Mouse (Mus musculus) kidney, postnatal 25 days (tissue): ENCODE results near the gene Hist1h4h.
"Not testable (repeated sequence)": the region's sequence is repeated elsewhere in the genome, so short reads cannot be mapped to it uniquely, and the experiment has no call there.

Source experiments
- DNase-seq, 2 experiments: peaks; one replicate each; pipeline ENCODE4 v3.0.0; 2021; ENCODE audit warnings: mixed read lengths in 2 of 2

Hist1h4h gene

GRCm38 (mm10) chr13:23555839-23556416, 25.1 kb downstream of the Hist1h4h start:
- peak; percentile 73 to 78 for DNase-seq

GRCm38 (mm10) chr13:23556906-23557305, 26.1 kb downstream of the Hist1h4h start:
- DNase-seq = no peak

- not testable (repeated sequence) for DNase-seq
Measured at GRCm38 (mm10) chr13:23560699-23561098, 29.8 kb downstream of the Hist1h4h start.

DNA sequence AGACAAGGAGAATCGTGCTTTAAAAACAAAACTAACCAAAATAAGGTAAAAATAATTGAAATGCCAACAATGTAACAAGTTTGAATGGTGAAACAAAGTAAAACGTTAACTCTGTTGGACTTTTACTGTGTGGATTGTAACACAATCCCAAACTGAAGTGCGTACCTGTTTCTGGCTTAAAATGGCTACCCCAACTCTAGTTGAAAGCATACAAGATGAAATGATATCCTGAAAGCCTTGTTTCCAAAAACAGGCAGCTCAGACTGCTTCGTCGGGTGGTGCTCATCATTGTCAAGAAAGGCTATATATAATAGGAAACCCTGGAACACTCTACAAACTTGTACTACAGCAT, 30.7 kb downstream of the Hist1h4h start:
- DNase-seq = not testable (repeated sequence)

GRCm38 (mm10) chr13:23561883-23562659, 31.2 kb downstream of the Hist1h4h start, which contains the start of gene Hist1h3e:
Gene Hist1h3e (minus strand): TSS chr13:23562369.
- peak; percentile 93 to 96 for DNase-seq

- DNase-seq = peak in 1 of 2 experiments; percentile 45
Measured at GRCm38 (mm10) chr13:23562699-23563462, 32.0 kb downstream of the Hist1h4h start.

DNA sequence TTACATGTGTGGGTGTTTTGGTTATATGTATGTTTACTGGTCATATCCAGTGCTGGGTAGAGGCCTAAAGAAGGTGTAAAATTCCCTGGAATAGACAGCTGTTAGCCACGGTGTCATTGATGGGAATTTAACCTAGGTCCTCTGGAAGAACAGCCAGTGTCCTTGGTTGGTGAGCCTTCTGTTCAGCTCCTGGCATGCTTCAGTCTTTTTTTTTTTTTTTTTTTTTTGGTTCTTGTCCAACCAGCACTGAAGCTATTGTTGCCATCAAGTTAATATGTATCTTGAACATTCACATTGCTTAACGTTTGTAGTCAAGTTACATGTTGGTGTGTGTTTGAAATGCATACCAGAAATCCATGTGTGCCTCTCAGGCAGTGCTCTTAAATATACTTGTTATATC, 33.6 kb downstream of the Hist1h4h start:
- no peak for DNase-seq

- not testable (repeated sequence) for DNase-seq
Measured at GRCm38 (mm10) chr13:23570261-23571021, 39.6 kb downstream of the Hist1h4h start.

GRCm38 (mm10) chr13:23571022-23571503, 40.2 kb downstream of the Hist1h4h start, which contains the start of the genes Hist1h2ae and Hist1h2bg:
Gene Hist1h2ae (minus strand): TSS chr13:23571220.
Gene Hist1h2bg (plus strand): TSS chr13:23571396.
- DNase-seq = peak in 1 of 2 experiments; percentile 60

DNA sequence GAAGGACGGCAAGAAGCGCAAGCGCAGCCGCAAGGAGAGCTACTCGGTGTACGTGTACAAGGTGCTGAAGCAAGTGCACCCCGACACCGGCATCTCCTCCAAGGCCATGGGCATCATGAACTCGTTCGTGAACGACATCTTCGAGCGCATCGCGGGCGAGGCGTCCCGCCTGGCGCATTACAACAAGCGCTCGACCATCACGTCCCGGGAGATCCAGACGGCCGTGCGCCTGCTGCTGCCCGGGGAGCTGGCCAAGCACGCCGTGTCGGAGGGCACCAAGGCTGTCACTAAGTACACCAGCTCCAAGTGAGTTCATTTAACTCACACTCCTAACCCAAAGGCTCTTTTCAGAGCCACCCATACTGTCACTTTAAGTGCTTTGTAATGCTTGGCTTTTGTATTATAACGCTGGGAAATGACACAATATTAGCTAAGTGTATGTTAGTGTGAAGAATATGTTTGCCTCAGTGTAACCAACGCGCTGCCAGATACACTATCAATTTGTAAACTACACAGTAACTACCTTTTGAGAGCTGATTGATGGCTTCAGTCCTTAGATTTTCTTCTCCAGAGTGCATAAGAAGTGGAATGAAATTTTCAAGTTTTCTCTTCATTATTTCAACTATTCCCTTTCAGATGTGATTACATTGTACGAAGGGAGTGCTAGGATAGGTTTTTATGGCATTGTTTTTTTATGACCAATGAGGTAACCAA, 40.8 kb downstream of the Hist1h4h start:
- DNase-seq = not testable (repeated sequence)

- no peak for DNase-seq
Measured at GRCm38 (mm10) chr13:23572218-23573033, 41.6 kb downstream of the Hist1h4h start.

DNA sequence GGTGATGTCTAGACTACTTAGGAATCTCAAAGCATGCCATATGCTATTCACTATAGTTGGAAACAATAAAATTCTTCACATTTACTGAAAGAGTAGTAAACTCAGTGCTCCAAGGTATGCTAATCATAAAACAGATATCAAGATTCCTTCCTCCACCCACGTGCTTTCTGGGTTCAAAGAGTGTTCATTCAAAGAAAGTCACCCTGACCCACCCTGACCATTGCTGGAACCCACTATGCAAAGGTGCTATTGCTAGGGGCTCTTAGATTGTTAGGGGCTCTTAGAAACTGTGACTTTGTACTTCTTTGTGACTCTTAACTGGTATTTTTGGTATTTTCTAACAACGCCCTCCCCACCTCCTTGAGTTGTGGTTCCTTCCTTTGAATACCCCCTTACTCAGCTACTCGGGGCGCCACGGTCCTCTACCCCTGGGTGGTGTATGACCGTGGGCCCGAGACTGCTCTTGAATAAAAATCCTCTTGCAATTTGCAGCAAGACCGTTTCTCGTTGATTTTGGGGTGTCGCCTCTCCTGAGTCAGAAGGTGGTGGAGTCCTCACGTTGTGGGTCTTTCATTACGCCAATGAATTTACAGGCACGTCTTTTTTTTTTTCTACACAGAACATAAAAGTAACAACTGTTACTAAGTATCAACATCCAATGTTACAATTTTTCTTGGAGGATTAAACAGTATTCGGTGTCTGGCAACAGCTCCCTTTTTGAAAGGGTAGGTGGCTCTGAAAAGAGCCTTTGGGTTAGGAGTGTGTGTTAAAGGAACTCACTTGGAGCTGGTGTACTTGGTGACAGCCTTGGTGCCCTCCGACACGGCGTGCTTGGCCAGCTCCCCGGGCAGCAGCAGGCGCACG, 42.4 kb downstream of the Hist1h4h start:
- DNase-seq = not testable (repeated sequence)

GRCm38 (mm10) chr13:23573898-23574524, 43.2 kb downstream of the Hist1h4h start, which contains the start of the genes Hist1h2bf and Hist1h2ad:
Gene Hist1h2bf (minus strand): TSS chr13:23574196.
Gene Hist1h2ad (plus strand): TSS chr13:23574381.
- DNase-seq = peak; percentile 90 to 94

DNA sequence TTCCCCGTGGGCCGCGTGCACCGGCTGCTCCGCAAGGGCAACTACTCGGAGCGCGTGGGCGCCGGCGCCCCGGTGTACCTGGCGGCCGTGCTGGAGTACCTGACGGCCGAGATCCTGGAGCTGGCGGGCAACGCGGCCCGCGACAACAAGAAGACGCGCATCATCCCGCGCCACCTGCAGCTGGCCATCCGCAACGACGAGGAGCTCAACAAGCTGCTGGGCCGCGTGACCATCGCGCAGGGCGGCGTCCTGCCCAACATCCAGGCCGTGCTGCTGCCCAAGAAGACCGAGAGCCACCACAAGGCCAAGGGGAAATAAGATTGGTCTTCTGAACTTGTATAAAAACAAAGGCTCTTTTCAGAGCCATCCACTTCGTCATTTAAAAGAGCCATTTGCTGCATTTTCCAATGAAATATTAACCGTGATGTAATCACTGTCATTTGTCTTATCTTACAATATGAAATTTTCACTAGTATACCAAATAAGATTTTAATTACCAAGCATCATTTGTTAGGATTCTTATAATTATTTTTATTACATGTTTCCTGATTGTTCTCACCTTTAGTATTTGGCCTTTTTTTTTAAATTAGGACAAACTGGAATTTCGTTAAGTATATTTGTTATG, 43.8 kb downstream of the Hist1h4h start:
- DNase-seq = not testable (repeated sequence)

GRCm38 (mm10) chr13:23575271-23575851, 44.5 kb downstream of the Hist1h4h start, which contains the start of gene Hist1h3d:
Gene Hist1h3d (plus strand): TSS chr13:23575763.
- DNase-seq = no peak

GRCm38 (mm10) chr13:23575864-23576313, 45.0 kb downstream of the Hist1h4h start:
- DNase-seq = not testable (repeated sequence)

DNA sequence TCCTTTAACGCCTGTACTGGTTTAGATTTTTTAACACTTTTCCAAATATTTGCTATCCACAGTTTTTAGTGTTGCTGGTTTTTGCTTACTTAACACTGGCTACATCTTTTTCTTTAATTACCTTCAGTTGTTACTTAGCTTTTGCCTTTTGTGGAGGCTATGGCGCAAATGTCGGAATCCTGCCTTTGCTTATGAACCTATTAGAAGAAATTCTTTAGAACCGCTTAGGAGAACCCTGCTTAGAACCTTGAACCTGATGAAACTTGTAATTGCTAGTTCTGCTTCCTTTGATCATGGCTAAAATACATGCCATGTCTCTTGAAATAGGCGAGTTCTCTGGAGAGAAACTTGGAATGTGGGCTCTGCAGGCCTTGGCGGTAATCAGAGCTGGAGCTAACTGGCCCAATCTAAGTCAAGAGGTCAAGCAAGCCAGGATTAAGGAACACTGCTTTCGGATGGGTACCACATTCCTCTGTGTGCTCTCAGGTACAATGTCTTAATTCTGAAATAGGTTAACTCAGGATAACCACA, 45.6 kb downstream of the Hist1h4h start:
- no peak for DNase-seq
